Mouse (Mus musculus): ENCODE results near the gene Nop58. TPM values are rescaled to one million over a fixed set of nuclear protein-coding genes. Genes with fewer than 3 reads are reported as not detected.
"Not testable (repeated sequence)": the region's sequence is repeated elsewhere in the genome, so short reads cannot be mapped to it uniquely, and the experiment has no call there.

Nop58 gene
- polyA plus RNA-seq (2012; ENCODE audit: insufficient read depth, low replicate concordance): 30.2 and 51.7 TPM in 2 replicates

GRCm38 (mm10) chr1:59684819-59685755 lies at the start of gene Nop58:
Gene Nop58, plus strand, starts transcription at chr1:59684971.
- TF ChIP-seq FLI1 (IDR thresholded peaks at IDR 0.05; ENCODE audit: low read length): peak; percentile 96
- TF ChIP-seq GATA1 (IDR thresholded peaks at IDR 0.05; ENCODE audit: borderline replicate concordance, low read length): no peak
- peak within 1 kb of the TSS; percentile 96 for H3K4me3 ChIP-seq (replicated peaks)
- peaks cover 35% of the 10 kb centered on the region for H3K4me1 ChIP-seq
- no peaks in the 10 kb centered on the region for H3K9me3 ChIP-seq
- no peaks in the 10 kb centered on the region for H3K27me3 ChIP-seq (replicated peaks)
- H3K36me3 ChIP-seq (replicated peaks; ENCODE audit: low read length): peaks cover 12% of the 10 kb centered on the region

GRCm38 (mm10) chr1:59636349-59636748 lies 48.4 kb upstream of the Nop58 start:
- H3K27me3 ChIP-seq (replicated peaks): peaks cover 3% of the 10 kb centered on the region
- no peaks in the 10 kb centered on the region for H3K9me3 ChIP-seq
- H3K4me1 ChIP-seq: peaks cover 18% of the 10 kb centered on the region
- TF ChIP-seq GATA1 (IDR thresholded peaks at IDR 0.05; ENCODE audit: borderline replicate concordance, low read length) (no peak), FLI1 (IDR thresholded peaks at IDR 0.05; ENCODE audit: low read length) (no peak)
- H3K36me3 ChIP-seq (replicated peaks; ENCODE audit: low read length): peaks cover 17% of the 10 kb centered on the region
- no peak overlapping the region for H3K4me3 ChIP-seq (replicated peaks)

GRCm38 (mm10) chr1:59638371-59638770 lies 46.4 kb upstream of the Nop58 start:
- Histone ChIP-seq H3K9me3 (no peaks in the 10 kb centered on the region), H3K4me3 (replicated peaks) (no peak overlapping the region), H3K4me1 (peaks cover 11% of the 10 kb centered on the region), H3K27me3 (replicated peaks) (no peaks in the 10 kb centered on the region), H3K36me3 (replicated peaks; ENCODE audit: low read length) (peaks cover 37% of the 10 kb centered on the region)
- TF ChIP-seq GATA1 (IDR thresholded peaks at IDR 0.05; ENCODE audit: borderline replicate concordance, low read length) (no peak), FLI1 (IDR thresholded peaks at IDR 0.05; ENCODE audit: low read length) (no peak)

DNA sequence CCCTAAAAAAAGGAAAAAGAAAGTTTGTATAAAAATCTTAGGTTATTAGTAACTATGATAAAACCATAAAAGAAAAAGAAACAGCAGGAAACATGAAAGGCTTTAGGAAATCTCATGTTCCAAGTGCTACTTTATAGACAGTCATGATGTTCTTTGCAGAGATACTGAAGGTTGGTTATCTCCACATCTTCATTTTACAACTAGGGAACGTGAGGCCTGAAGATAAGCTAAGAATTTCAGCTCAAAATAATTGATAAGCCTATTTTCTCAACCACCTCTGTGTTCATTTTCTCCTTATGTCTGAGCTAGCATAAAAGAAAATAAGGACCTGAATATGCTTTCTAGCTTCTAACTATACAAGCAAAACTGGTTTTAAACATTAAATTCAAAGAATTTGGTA lies 42.3 kb upstream of the Nop58 start:
- Histone ChIP-seq H3K36me3 (replicated peaks; ENCODE audit: low read length) (peaks cover 68% of the 10 kb centered on the region), H3K4me3 (replicated peaks) (no peak overlapping the region), H3K27me3 (replicated peaks) (no peaks in the 10 kb centered on the region), H3K9me3 (no peaks in the 10 kb centered on the region), H3K4me1 (peaks cover 4% of the 10 kb centered on the region)
- TF ChIP-seq FLI1 (IDR thresholded peaks at IDR 0.05; ENCODE audit: low read length): no peak
- TF ChIP-seq GATA1 (IDR thresholded peaks at IDR 0.05; ENCODE audit: borderline replicate concordance, low read length): no peak

DNA sequence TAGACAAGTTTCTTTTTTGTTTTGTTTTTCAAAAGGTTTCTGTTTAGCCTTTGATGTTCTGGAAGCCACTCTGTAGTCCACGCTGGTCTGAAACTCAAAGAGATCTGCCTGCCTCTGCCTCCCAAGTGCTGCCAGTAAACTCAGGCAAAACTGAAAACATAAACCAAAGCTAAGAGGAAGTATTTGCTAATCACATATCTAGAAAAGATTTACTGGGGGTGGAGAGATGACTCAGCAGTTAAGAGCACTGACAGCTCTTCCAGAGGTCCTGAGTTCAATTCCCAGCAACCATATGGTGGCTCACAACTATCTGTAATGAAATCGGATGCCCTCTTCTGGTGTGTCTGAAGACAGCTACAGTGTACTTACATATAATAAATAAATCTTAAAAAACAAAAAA lies 38.3 kb upstream of the Nop58 start:
- not testable (repeated sequence) for H3K27me3 ChIP-seq (replicated peaks); H3K4me3 ChIP-seq (replicated peaks); H3K9me3 ChIP-seq
- peaks cover 11% of the 10 kb centered on the region for H3K4me1 ChIP-seq
- H3K36me3 ChIP-seq (replicated peaks; ENCODE audit: low read length): peaks cover 82% of the 10 kb centered on the region

GRCm38 (mm10) chr1:59651201-59651819 lies 33.5 kb upstream of the Nop58 start:
- H3K27me3 ChIP-seq (replicated peaks): no peaks in the 10 kb centered on the region
- H3K4me3 ChIP-seq (replicated peaks): no peak overlapping the region
- TF ChIP-seq FLI1 (IDR thresholded peaks at IDR 0.05; ENCODE audit: low read length): no peak
- no peak for TF ChIP-seq GATA1 (IDR thresholded peaks at IDR 0.05; ENCODE audit: borderline replicate concordance, low read length)
- H3K36me3 ChIP-seq (replicated peaks; ENCODE audit: low read length): peaks cover 81% of the 10 kb centered on the region
- no peaks in the 10 kb centered on the region for H3K9me3 ChIP-seq
- H3K4me1 ChIP-seq: peaks cover 16% of the 10 kb centered on the region

GRCm38 (mm10) chr1:59653243-59653911 lies 31.4 kb upstream of the Nop58 start:
- TF ChIP-seq FLI1 (IDR thresholded peaks at IDR 0.05; ENCODE audit: low read length): no peak
- no peak for TF ChIP-seq GATA1 (IDR thresholded peaks at IDR 0.05; ENCODE audit: borderline replicate concordance, low read length)
- peaks cover 64% of the 10 kb centered on the region for H3K36me3 ChIP-seq (replicated peaks; ENCODE audit: low read length)
- no peaks in the 10 kb centered on the region for H3K9me3 ChIP-seq
- H3K4me3 ChIP-seq (replicated peaks): no peak overlapping the region
- peaks cover 12% of the 10 kb centered on the region; the same call in 1 of the 2 replicates for H3K4me1 ChIP-seq
- no peaks in the 10 kb centered on the region for H3K27me3 ChIP-seq (replicated peaks)

GRCm38 (mm10) chr1:59656244-59657171 lies 28.3 kb upstream of the Nop58 start:
- TF ChIP-seq FLI1 (IDR thresholded peaks at IDR 0.05; ENCODE audit: low read length) (no peak), GATA1 (IDR thresholded peaks at IDR 0.05; ENCODE audit: borderline replicate concordance, low read length) (no peak)
- Histone ChIP-seq H3K9me3 (no peaks in the 10 kb centered on the region), H3K36me3 (replicated peaks; ENCODE audit: low read length) (peaks cover 44% of the 10 kb centered on the region), H3K4me1 (peaks cover 24% of the 10 kb centered on the region; the same call in 1 of the 2 replicates), H3K27me3 (replicated peaks) (no peaks in the 10 kb centered on the region), H3K4me3 (replicated peaks) (no peak overlapping the region)

Data from megakaryocyte, embryonic 14.5 days (primary cell).